8 mouse cellular contexts compared by ENCODE assay signal in genomic region chr5:53105716-53106115, GRCm38 (mm10).
DNase-seq lines count a peak whose midpoint lies in the region; ATAC-seq lines count a peak whose summit lies in the region.

No protein-coding gene starts in this region.

- no peaks in the 10 kb centered on the region for H3K27me3 ChIP-seq in midbrain, embryonic 13.5 days

- ATAC-seq in cerebellum, adult (ENCODE audit: insufficient number of reproducible peaks, low FRiP score, low TSS enrichment), result peak; percentile 53; the same call in 1 of the 2 replicates
- no peak for ATAC-seq in erythroblast, adult 5-6 weeks (replicated peaks; ENCODE audit: low FRiP score, poor library complexity, severe bottlenecking)
- ATAC-seq in midbrain, embryonic 13.5 days, result no peak

- H3K4me3 ChIP-seq in midbrain, embryonic 13.5 days (replicated peaks), result no peak overlapping the region

- no peak overlapping the region for H3K27ac ChIP-seq in midbrain, embryonic 13.5 days

- no peak overlapping the region for H3K9ac ChIP-seq in midbrain, embryonic 13.5 days (replicated peaks)

- no peak overlapping the region for H3K4me2 ChIP-seq in midbrain, embryonic 13.5 days (replicated peaks)

- H3K36me3 ChIP-seq in midbrain, embryonic 13.5 days, result no peaks in the 10 kb centered on the region

- H3K9me3 ChIP-seq in midbrain, embryonic 13.5 days, result no peaks in the 10 kb centered on the region

- H3K4me1 ChIP-seq in midbrain, embryonic 13.5 days (replicated peaks), result no peaks in the 10 kb centered on the region

- DNase-seq in heart, postnatal 4 days, result peak; percentile 64
- DNase-seq in heart, adult 11 months, result no peak
- peak; percentile 21 for DNase-seq in 416B (ENCODE audit: low read depth)
- DNase-seq in kidney, postnatal 14 days, result peak; percentile 65
- DNase-seq in testis, postnatal 14 days (ENCODE audit: low spot score), result peak; percentile 16

- 79% methylated on average over 8 of the region's 8 CpGs for WGBS in midbrain, embryonic 13.5 days
